Mouse (Mus musculus): ENCODE measurements around the gene Stra6. TPM values are rescaled to one million over a fixed set of nuclear protein-coding genes. Genes with fewer than 3 reads are reported as not detected.

Stra6 gene
- 10 to 100 TPM; 17.1 to 17.7 TPM for total RNA-seq (2021)
- long read RNA-seq, experiment 1, partial matches to known transcripts, result 5 of 13 reads
- long read RNA-seq, experiment 1, other reads (novel, unspliced or antisense), result 8 of 13 reads
- long read RNA-seq, experiment 2, partial matches to known transcripts, result 8 of 21 reads
- long read RNA-seq, experiment 2, other reads (novel, unspliced or antisense), result 12 of 21 reads

DNA sequence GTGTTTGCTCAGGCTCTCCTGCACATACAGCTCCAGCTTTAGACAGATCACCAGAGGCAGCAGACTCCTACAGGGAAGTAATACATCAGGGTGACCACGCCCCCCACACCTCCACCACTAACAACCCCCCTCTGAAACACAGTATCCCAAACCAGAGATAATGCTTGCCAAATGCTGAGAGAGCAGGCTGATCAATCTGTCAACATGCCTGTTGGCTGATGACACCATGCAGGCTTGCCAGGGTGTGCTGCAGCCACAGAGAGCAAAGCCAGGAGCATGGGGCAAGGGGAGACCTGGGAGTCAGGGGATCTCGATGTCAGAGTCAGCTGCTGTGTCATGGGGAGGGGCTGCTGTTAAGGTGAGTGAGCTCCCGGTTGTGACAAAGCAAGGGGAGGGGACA is at the start of gene Stra6:
Gene Stra6, plus strand, starts transcription at position 258 of the 400 bp plus-strand sequence.
- no peak for DNase-seq (ENCODE audit: low spot score in 2 of 2)
- TF ChIP-seq CTCF (conservative IDR thresholded peaks at IDR 0.05), result no peak
- H3K27ac ChIP-seq, result peak within 1 kb of the TSS; percentile 90
- peak within 1 kb of the TSS; percentile 32 for H3K4me3 ChIP-seq

- no peak for DNase-seq (ENCODE audit: low spot score in 2 of 2)
- H3K4me3 ChIP-seq, result no peak overlapping the region
- H3K27ac ChIP-seq, result no peak overlapping the region
- no peak for TF ChIP-seq CTCF (conservative IDR thresholded peaks at IDR 0.05)
Measured at GRCm38 (mm10) chr9:58014393-58015160, 49.0 kb upstream of the Stra6 start.

DNA sequence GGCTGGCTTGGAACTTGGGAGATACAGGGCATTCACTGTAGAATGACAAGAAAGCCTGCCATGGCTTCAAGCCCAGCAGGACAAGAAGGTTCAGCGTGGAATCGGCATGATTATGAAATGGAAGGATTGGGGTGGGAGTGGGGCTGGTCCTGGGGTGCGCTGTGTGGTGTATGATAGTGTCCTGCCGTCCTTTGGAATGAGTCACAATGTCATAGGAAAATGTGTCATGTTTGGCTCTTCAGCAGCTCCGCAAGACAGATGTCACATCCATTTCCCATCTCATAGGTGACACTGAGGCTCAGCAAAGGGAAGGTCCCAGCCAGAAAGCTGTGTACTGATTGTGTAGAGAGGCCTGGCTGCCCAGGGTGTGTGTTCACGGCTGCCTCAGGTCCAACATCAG is 47.7 kb upstream of the Stra6 start:
- DNase-seq (ENCODE audit: low spot score in 2 of 2), result no peak
- Histone ChIP-seq H3K4me3 (no peak overlapping the region), H3K27ac (no peak overlapping the region)
- no peak for TF ChIP-seq CTCF (conservative IDR thresholded peaks at IDR 0.05)

- Histone ChIP-seq H3K27ac (no peak overlapping the region), H3K4me3 (no peak overlapping the region)
- TF ChIP-seq CTCF (conservative IDR thresholded peaks at IDR 0.05), result no peak
- DNase-seq (ENCODE audit: low spot score in 2 of 2), result no peak
Measured at GRCm38 (mm10) chr9:58016962-58017361, 46.6 kb upstream of the Stra6 start.

- Histone ChIP-seq H3K27ac (no peak overlapping the region), H3K4me3 (no peak overlapping the region)
- no peak for DNase-seq (ENCODE audit: low spot score in 2 of 2)
- TF ChIP-seq CTCF (conservative IDR thresholded peaks at IDR 0.05), result no peak
Measured at GRCm38 (mm10) chr9:58018385-58018784, 45.2 kb upstream of the Stra6 start.

- Histone ChIP-seq H3K27ac (no peak overlapping the region), H3K4me3 (no peak overlapping the region)
- no peak for TF ChIP-seq CTCF (conservative IDR thresholded peaks at IDR 0.05)
- no peak for DNase-seq (ENCODE audit: low spot score in 2 of 2)
Measured at GRCm38 (mm10) chr9:58025995-58026394, 37.6 kb upstream of the Stra6 start.

DNA sequence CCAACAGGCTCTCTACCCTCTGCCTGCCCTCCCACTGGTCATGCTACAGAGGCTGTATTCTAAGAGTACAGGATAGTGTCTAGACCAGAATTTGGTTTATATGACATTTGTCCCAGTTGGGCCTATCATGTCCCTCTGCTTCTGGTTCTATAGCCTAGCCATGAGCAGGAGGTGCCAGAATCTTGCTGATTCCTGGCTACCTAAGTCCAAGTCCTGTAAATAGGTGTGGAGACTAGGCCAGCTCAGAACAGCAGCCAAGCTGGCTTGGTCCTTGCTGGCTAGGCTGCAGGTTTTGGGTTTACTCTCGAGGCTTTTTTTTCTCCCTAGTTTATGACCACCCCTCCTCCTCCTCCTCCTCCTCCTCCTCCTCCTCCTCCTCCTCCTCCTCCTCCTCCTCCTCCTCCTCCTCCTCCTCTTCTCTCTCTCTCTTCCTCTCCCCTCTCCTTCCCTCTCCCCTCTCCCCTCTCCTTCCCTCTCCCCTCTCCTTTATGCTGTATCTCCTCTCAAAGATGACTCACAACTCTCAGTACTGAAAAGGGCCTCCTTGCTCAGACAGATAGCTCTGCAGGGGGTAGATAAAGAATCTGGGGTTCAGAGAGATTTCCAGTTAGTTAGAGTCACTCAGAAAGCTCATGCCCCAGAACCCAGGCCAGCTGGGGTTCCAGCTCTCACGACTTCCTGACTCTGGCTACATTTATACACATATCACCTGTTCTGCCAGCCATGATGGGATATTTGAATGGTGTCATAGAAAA is 36.0 kb upstream of the Stra6 start:
- no peak overlapping the region for H3K27ac ChIP-seq
- DNase-seq (ENCODE audit: low spot score in 2 of 2), result no peak
- no peak overlapping the region for H3K4me3 ChIP-seq
- no peak for TF ChIP-seq CTCF (conservative IDR thresholded peaks at IDR 0.05)

DNA sequence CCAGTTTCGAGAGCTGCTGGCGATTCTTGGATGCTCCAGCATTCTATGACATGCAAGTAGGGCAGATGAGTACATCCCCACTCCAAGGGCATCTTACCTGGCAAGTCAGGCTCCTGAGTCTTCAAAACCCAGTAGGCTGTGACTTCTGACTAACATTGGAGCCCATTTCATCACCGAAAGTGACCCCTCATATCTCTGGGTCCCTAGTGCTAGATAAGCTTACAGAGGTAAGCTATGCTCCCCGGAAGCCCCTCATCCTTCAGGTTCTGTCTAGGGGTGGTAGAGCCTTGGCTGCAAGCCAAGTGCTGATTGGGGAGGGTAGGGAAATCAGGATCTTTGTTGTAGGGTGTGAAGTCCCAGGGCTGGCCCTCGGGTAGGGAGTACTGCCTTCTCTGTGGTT is 34.7 kb upstream of the Stra6 start:
- TF ChIP-seq CTCF (conservative IDR thresholded peaks at IDR 0.05), result no peak
- Histone ChIP-seq H3K4me3 (no peak overlapping the region), H3K27ac (no peak overlapping the region)
- DNase-seq (ENCODE audit: low spot score in 2 of 2), result no peak

- no peak overlapping the region for H3K27ac ChIP-seq
- DNase-seq (ENCODE audit: low spot score in 2 of 2), result no peak
- H3K4me3 ChIP-seq, result no peak overlapping the region
- TF ChIP-seq CTCF (conservative IDR thresholded peaks at IDR 0.05), result no peak
Measured at GRCm38 (mm10) chr9:58029635-58030034, 34.0 kb upstream of the Stra6 start.

DNA sequence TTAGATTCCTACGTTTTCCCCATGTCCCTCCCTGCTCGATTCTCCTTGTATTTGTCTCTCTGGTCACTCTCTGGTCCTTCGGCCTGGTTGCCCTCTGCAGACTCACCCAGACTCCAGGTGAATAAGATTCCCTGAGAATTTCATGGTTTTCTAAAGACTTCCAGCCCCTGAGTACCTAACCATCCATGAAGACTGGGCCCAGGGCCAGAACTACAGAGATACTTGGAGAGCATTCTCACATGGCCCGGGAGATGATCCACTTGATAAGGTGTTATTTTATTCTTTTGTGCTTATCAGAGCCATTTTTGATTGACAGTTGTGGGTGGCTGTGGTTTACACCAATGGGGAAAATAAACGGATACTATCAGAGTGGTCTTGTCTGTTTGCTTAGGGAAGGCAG is 31.7 kb upstream of the Stra6 start:
- no peak overlapping the region for H3K4me3 ChIP-seq

DNA sequence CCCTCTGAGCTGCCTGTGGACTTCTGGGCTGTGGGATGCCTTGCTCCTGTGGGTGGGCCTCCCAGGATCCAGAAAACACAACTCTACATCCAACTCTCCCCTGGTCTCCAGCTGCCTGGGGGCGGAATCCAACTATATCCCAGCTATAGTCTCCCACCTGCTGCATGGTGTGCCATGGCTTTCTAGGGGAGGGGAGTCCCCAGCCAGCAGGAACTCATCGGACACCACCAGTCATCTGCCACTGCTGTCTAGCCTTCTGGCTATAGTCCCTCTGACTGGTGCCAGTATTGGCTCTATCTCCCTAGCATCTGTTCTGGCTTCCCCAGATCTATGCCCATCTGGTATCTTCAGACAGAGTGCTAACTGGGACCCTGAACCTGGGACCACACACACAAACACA is 28.1 kb upstream of the Stra6 start:
- DNase-seq (ENCODE audit: low spot score in 2 of 2), result peak; percentile 60
- H3K4me3 ChIP-seq, result no peak overlapping the region
- TF ChIP-seq CTCF (conservative IDR thresholded peaks at IDR 0.05), result no peak
- H3K27ac ChIP-seq, result no peak overlapping the region

More for the DNA sequence above, 31.7 kb upstream of the Stra6 start:
- no peak overlapping the region for H3K27ac ChIP-seq
- no peak for DNase-seq (ENCODE audit: low spot score in 2 of 2)
- TF ChIP-seq CTCF (conservative IDR thresholded peaks at IDR 0.05), result no peak

DNA sequence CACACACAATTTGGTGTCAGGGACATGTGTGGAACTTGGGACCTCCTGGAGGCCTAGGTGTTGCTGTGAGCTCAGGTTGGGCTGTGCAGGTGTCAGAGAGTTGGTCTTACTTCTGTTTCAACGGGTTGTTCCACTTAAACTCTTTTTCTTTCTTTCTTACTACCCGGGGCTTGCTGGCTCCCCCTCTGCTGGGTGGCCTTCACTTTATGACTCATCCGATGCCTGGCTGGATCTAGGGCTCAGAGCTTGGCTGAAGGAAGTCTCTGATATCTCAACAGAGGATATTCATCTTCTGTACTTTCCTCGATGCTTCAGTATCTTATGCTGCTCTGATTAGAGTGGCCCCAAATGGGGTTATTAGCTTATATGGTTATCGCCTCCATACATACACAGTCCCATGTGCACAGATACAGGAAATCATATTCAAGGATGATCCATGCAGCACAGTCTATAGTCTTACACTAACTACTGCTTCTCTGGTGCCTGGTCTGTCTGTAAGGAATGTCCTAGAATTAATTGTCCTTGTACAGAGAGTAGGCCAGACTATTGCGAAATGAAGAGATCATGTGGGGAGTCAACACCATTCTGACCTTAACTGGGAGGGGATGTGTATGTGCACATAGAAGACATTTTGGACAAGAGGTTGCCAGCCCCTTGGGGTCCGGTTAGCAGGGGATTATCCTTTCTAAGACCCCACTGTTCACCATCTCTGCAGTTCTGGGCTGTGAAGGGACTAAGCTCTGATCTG is 27.5 kb upstream of the Stra6 start:
- no peak overlapping the region for H3K27ac ChIP-seq
- TF ChIP-seq CTCF (conservative IDR thresholded peaks at IDR 0.05), result no peak
- no peak for DNase-seq (ENCODE audit: low spot score in 2 of 2)
- H3K4me3 ChIP-seq, result no peak overlapping the region

DNA sequence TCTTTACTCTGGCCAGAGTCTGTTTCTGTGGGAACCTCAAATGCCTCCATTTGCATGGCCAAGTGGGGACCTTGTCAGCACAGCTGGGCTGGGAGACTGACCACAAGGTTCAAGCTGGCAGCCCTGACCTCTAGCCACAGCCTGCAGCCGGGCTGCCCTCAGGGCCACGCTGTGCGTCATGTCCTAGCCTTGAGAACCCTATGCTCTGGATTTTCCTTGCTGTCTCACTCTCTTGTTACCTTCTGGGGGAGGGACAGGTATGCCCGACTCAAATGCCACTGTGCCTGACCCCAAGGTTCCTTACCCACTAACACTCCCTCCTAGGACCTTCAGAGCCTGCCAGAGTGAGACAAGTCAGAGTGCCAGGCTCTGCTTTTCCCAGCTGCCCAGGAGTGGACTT is 26.6 kb upstream of the Stra6 start:
- Histone ChIP-seq H3K4me3 (no peak overlapping the region), H3K27ac (no peak overlapping the region)
- no peak for TF ChIP-seq CTCF (conservative IDR thresholded peaks at IDR 0.05)
- no peak for DNase-seq (ENCODE audit: low spot score in 2 of 2)

Data from layer of hippocampus, adult 2 months (tissue).